Mouse (Mus musculus): ENCODE measurements around the gene Kcnq2. TPM values are rescaled to one million over a fixed set of nuclear protein-coding genes. Genes with fewer than 3 reads are reported as not detected.

Kcnq2 gene
- polyA plus RNA-seq, 1 experiment from 2014 or later = 30.7 TPM

DNA sequence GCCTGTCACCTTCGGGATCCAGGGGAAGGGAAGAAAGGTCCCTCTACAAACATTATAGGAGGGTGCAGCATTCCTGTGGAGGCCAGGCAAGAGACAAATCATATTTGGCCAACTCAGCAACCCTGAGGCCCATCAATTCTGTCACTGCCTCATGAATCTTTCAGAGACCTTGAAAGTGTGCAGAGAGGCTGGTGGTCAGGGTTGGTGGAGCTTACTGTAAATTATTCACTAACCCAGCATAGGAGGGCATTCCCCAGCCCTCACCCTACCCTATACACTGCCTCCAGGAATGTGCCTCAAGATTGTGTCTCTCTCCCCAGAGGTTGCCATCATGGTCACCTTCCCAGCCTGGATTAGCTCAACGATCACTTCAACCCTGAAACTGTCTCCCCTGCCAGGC is 9.6 kb upstream of the Kcnq2 start:
- Histone ChIP-seq H3K9ac (replicated peaks) (no peak overlapping the region), H3K9me3 (no peaks in the 10 kb centered on the region), H3K4me3 (no peak overlapping the region), H3K36me3 (no peaks in the 10 kb centered on the region), H3K4me2 (replicated peaks) (no peak overlapping the region), H3K27ac (replicated peaks) (no peak overlapping the region), H3K4me1 (peaks cover 14% of the 10 kb centered on the region), H3K27me3 (peaks cover 44% of the 10 kb centered on the region)
- WGBS = 89% methylated on average over 2 of the region's 2 CpGs
- no peak for ATAC-seq (ENCODE audit: low FRiP score, low read depth)

DNA sequence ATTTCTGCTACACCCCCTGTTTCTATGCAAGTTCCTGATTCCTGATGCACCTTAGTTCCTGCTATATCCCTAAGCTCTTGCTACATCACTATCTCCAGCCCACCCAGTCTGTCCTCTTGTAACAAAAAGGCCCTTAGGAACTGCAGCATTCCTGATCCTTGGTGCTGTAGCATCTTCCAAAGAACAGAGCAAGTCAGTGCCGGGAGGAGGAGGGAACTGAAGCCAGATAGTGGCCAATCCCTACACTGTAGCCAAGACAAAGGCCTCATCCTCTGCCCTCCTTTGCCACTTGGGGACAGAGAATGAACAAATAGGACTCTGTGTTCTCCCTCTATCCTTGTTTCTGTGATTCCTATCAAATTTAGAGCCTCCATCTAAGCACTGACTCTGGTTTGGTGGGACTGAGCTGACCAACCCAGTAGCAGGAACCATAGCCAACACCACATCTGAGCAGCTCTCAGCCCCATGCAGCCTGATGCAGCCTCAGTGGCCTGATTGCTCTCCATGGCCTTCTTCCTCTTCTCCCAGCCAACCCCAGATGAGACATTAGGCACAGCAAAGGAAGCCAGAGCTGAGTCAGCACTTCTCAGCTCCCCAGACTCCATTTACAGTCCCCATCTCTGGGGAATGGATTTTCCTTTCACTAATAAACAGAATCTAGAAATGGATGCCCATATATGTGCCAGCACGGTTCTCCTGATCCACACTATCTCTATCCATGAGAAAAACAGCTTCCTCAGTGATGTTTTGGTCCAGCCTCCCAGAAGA is 8.6 kb upstream of the Kcnq2 start:
- H3K4me2 ChIP-seq (replicated peaks) = no peak overlapping the region
- ATAC-seq (ENCODE audit: low FRiP score, low read depth) = no peak
- 65% methylated on average over 2 of the region's 2 CpGs for WGBS
- H3K36me3 ChIP-seq = no peaks in the 10 kb centered on the region
- H3K4me1 ChIP-seq = peaks cover 14% of the 10 kb centered on the region
- H3K27me3 ChIP-seq = peaks cover 44% of the 10 kb centered on the region
- no peak overlapping the region for H3K9ac ChIP-seq (replicated peaks)
- no peaks in the 10 kb centered on the region for H3K9me3 ChIP-seq
- no peak overlapping the region for H3K4me3 ChIP-seq
- no peak overlapping the region for H3K27ac ChIP-seq (replicated peaks)

DNA sequence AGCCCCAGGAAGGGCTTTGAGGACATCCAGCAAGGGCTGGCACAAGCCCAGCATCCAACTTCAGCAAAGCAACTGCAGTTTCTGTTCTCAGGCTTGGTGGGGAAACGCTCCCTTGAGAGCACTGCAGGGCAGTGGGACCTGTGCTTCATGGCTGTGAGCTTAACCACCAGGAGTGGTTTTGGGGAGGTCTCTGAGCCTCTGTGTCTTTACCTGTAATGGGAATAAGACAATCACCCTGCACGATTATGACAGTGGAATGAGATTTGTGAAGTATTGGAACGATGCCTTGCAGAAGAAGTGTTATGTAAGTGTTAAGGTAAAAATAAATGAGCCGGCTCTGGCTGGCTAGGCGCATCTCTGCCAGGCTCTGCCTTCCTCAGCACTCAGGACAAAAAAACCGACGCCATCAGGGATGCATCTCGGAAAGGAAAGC is 7.6 kb upstream of the Kcnq2 start:
- Histone ChIP-seq H3K27me3 (peaks cover 41% of the 10 kb centered on the region), H3K9ac (replicated peaks) (no peak overlapping the region), H3K4me1 (peaks cover 4% of the 10 kb centered on the region), H3K36me3 (no peaks in the 10 kb centered on the region), H3K27ac (replicated peaks) (no peak overlapping the region), H3K4me2 (replicated peaks) (no peak overlapping the region), H3K4me3 (no peak overlapping the region), H3K9me3 (no peaks in the 10 kb centered on the region)
- no peak for ATAC-seq (ENCODE audit: low FRiP score, low read depth)
- WGBS = 62% methylated on average over 8 of the region's 8 CpGs

DNA sequence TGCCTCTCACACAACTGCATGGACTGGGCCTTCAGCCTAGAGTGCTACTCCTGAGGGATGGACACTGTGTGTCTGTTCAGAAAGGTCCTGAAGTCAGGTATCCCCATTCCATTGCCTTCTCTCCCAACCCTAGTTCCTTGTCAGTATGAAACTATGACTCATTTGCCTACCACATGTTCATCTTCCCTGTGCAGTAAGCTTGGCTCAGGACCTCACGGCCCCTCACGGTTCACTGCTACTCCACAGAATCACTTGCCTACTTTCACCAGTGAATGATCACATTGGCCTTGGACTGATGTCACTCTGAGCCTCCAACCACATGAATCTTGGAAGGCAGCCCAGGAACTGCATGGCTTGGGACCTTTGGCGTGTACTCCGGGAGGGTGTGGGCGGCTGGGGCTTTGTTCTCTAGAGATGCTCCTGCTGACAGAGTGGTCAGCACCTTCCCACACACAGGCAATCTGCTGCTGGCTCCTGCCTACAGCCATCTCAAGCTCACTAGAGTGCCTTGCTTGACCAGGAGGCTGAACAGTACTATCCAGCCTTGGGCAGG is 4.6 kb upstream of the Kcnq2 start:
- Histone ChIP-seq H3K4me3 (no peak overlapping the region), H3K27me3 (peaks cover 48% of the 10 kb centered on the region), H3K4me2 (replicated peaks) (no peak overlapping the region), H3K9ac (replicated peaks) (no peak overlapping the region), H3K4me1 (0 out of 2 replicates have a peak, but pooled peaks cover 7% of the 10 kb centered on the region), H3K27ac (replicated peaks) (no peak overlapping the region), H3K36me3 (no peaks in the 10 kb centered on the region), H3K9me3 (no peaks in the 10 kb centered on the region)
- no peak for ATAC-seq (ENCODE audit: low FRiP score, low read depth)
- WGBS = 92% methylated on average over 5 of the region's 5 CpGs

DNA sequence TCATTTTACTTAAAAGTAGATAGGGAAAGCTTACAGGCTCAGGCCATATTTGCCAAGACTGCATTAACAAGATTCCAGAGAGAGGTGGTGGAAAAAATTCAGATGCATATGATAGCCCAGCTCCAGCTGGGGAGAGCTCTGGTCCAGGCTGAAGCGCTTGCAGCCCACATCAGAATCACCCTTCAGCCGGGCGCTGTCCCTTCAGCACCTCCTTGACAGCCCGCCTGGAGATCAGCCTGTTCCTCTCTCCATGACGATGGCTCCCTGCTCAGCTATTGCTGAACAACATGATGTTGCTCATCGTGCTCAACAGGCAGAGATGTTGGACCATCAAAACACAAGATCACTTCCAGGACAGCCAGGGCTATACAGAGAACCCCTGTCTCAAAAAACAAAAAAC is 1.8 kb upstream of the Kcnq2 start:
- H3K9ac ChIP-seq (replicated peaks) = no peak overlapping the region
- H3K4me2 ChIP-seq (replicated peaks) = no peak overlapping the region
- peaks cover 18% of the 10 kb centered on the region for H3K4me1 ChIP-seq
- H3K27me3 ChIP-seq = peaks cover 74% of the 10 kb centered on the region
- H3K27ac ChIP-seq (replicated peaks) = no peak overlapping the region
- 5% methylated on average over 6 of the region's 6 CpGs for WGBS
- ATAC-seq (ENCODE audit: low FRiP score, low read depth) = no peak
- H3K4me3 ChIP-seq = no peak overlapping the region
- H3K36me3 ChIP-seq = no peaks in the 10 kb centered on the region
- H3K9me3 ChIP-seq = no peaks in the 10 kb centered on the region

DNA sequence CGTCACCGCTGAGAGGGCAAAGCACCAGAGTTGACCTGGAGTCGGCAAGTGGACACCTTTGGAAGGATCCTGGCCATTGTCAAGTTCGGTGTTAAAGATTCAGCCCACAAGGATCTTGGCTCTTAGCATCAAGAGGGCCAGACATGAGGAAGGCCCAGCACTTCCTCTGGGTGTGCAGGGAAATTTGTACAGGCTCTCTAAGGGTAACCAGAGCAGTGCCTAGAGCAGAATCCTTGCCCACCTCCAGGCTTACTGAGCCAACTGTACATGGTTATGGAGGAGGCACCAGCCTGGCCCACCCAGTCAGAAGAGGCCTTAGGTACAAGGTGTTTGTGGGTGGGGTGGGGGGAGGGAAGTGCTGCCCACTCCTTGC is 332 bp upstream of the Kcnq2 start:
- peak overlapping the region; percentile 93 for H3K27ac ChIP-seq (replicated peaks)
- H3K9ac ChIP-seq (replicated peaks) = peak overlapping the region; percentile 80
- H3K9me3 ChIP-seq = no peaks in the 10 kb centered on the region
- 5% methylated on average over 4 of the region's 4 CpGs for WGBS
- H3K4me3 ChIP-seq = peak overlapping the region; percentile 76
- peaks cover 18% of the 10 kb centered on the region for H3K4me1 ChIP-seq
- peaks cover 75% of the 10 kb centered on the region for H3K27me3 ChIP-seq
- peak overlapping the region; percentile 85 for H3K4me2 ChIP-seq (replicated peaks)
- no peak for ATAC-seq (ENCODE audit: low FRiP score, low read depth)
- no peaks in the 10 kb centered on the region for H3K36me3 ChIP-seq

DNA sequence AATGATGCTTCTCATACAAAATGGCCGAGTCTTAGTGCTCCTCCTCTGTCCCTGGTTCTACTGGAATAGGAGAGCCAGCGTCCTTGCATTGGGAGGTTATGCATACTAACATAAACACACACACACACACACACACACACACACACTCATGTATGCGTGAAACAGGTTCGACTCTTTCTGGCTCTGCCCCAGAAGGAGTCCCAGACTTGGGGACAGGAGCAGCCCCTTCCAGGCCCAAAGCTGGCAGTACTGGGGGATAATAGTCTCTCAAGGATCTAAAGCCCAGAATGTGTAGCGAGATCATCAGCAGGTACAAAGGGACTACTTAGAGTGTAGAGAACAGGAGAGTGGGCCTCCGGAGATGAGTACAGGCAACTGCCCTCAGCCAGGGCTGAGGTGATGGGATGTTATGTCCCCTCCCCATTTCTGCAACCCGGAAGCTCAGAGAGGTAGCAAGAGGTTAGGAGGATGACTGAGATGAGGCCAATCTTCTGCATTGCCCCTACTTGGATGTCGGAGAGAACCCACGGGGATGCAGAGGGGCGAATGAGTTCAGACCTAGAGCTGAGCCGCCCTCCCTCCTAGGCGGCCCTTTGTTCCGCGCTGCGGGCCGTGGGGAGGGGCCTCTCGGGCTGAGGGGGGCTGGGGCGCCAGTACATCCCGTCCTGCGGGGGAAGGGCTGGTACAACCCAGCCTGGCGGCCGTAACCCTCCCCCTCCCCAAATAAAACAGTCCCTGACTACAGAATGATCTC is 1.1 kb downstream of the Kcnq2 start:
- no peaks in the 10 kb centered on the region for H3K36me3 ChIP-seq
- peaks cover 18% of the 10 kb centered on the region for H3K4me1 ChIP-seq
- H3K4me3 ChIP-seq = peak overlapping the region; percentile 76
- 9% methylated on average over 22 of the region's 22 CpGs for WGBS
- H3K9ac ChIP-seq (replicated peaks) = peak overlapping the region; percentile 80
- peak overlapping the region; percentile 85 for H3K4me2 ChIP-seq (replicated peaks)
- no peaks in the 10 kb centered on the region for H3K9me3 ChIP-seq
- peaks cover 63% of the 10 kb centered on the region for H3K27me3 ChIP-seq
- H3K27ac ChIP-seq (replicated peaks) = peak overlapping the region; percentile 93
- peak; percentile 92 for ATAC-seq (ENCODE audit: low FRiP score, low read depth)

DNA sequence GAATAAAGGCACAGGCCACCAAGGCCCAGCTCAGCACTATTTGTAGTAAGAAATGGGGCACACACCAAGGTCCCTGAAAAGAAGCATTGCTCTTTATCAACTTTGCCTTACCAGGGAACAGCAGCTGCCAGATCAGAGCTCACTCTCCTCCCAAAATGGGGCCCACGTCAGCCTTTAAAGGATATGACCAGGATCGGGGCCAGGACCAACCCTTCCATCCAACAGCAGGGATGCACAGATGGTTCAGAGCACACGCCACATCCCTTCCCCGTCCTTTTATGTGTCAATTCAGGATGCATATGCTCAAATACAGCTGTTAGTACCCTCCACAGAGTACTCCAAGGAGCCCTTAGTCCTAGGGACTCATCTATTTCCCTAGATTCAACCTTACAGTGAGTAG is 4.9 kb downstream of the Kcnq2 start:
- no peak for ATAC-seq (ENCODE audit: low FRiP score, low read depth)
- 70% methylated on average over 4 of the region's 4 CpGs for WGBS
- Histone ChIP-seq H3K4me2 (replicated peaks) (no peak overlapping the region), H3K27me3 (peaks cover 32% of the 10 kb centered on the region), H3K36me3 (no peaks in the 10 kb centered on the region), H3K4me1 (peaks cover 15% of the 10 kb centered on the region), H3K27ac (replicated peaks) (no peak overlapping the region), H3K9me3 (no peaks in the 10 kb centered on the region), H3K9ac (replicated peaks) (no peak overlapping the region), H3K4me3 (no peak overlapping the region)

DNA sequence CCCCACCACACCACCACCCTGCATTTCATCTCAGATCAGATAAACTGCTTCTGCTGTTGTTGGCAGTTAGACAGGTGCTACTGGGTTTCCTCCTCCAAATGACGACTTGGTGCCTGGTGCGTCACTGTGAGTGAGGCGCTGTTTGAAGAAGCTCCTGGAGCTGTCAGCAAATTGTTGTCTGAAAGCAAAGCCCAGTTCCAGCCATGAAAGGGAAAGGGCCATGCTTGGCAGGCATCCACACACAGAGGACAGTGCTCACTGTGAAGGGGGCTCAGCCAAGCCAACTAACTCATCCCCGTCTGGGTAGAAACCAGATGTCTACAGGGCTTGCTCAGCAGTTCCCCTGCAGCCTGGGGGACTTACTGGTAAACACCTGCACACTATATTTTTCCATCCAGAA is 6.1 kb downstream of the Kcnq2 start:
- Histone ChIP-seq H3K9ac (replicated peaks) (no peak overlapping the region), H3K36me3 (no peaks in the 10 kb centered on the region), H3K27ac (replicated peaks) (no peak overlapping the region), H3K27me3 (peaks cover 19% of the 10 kb centered on the region), H3K4me3 (no peak overlapping the region), H3K9me3 (no peaks in the 10 kb centered on the region), H3K4me1 (peaks cover 5% of the 10 kb centered on the region; the same call in 1 of the 2 replicates), H3K4me2 (replicated peaks) (no peak overlapping the region)
- ATAC-seq (ENCODE audit: low FRiP score, low read depth) = no peak
- 87% methylated on average over 4 of the region's 4 CpGs for WGBS

DNA sequence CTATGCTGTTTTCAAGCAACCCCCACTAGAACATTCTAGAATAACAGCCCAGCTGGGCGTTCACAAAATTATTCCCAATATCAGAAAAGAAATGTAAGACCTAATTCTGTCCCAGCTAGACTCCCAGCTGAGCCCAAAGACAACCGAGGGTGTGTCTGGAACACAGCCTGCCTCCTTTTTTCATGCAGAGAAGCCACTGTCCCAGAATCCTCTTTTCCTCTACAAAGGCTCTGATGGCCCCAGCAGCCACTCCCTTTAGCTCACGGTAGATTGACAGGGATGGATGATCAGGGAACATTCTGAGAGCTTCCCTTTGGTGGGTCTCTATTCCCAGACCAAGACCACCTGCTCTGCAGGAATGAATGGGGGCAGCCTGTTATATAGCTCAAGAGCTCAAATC is 7.3 kb downstream of the Kcnq2 start:
- Histone ChIP-seq H3K4me2 (replicated peaks) (no peak overlapping the region), H3K27me3 (peaks cover 7% of the 10 kb centered on the region; the same call in 1 of the 2 replicates), H3K4me3 (no peak overlapping the region), H3K4me1 (peaks cover 5% of the 10 kb centered on the region), H3K9ac (replicated peaks) (no peak overlapping the region), H3K9me3 (no peaks in the 10 kb centered on the region), H3K27ac (replicated peaks) (no peak overlapping the region), H3K36me3 (no peaks in the 10 kb centered on the region)
- 41% methylated on average over 3 of the region's 3 CpGs for WGBS
- ATAC-seq (ENCODE audit: low FRiP score, low read depth) = no peak

DNA sequence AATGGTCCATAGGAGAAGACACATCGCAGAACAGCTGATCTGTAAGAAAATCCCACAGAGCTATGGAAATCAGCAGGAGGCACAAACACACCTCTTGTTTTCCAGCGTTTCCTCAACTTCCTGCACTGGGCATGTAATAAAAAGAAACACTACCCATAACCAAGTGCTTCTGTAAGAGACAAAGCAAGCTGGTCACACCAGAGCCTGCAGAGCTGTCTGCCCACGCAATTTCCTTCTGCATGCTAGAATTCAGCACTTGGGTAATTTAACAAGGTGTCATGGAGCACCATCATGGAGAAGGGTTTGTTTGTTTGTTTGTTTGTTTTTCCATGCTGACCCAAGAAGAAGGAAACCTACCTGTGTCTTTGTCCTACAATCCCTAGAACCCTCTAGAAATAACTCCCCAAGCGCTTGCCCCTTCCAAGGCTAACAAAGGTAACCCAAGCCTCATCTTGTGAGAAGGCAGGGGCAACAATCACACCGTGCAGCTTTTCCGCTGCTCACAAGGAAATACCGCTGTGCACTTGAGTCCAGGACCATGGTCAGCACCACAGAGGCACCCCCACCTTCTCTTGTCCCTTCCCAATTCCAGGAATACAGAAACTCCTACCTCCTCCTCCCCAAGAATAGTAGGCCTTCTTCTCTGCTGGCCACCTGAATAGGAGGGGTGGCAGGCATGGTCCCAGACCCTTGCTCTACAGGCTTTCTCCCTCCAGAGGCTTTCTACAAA is 9.2 kb downstream of the Kcnq2 start:
- Histone ChIP-seq H3K9me3 (no peaks in the 10 kb centered on the region), H3K36me3 (no peaks in the 10 kb centered on the region), H3K9ac (replicated peaks) (no peak overlapping the region), H3K4me1 (peaks cover 24% of the 10 kb centered on the region), H3K4me2 (replicated peaks) (no peak overlapping the region), H3K4me3 (no peak overlapping the region), H3K27ac (replicated peaks) (no peak overlapping the region), H3K27me3 (no peaks in the 10 kb centered on the region)
- WGBS = 49% methylated on average over 7 of the region's 7 CpGs
- no peak for ATAC-seq (ENCODE audit: low FRiP score, low read depth)

DNA sequence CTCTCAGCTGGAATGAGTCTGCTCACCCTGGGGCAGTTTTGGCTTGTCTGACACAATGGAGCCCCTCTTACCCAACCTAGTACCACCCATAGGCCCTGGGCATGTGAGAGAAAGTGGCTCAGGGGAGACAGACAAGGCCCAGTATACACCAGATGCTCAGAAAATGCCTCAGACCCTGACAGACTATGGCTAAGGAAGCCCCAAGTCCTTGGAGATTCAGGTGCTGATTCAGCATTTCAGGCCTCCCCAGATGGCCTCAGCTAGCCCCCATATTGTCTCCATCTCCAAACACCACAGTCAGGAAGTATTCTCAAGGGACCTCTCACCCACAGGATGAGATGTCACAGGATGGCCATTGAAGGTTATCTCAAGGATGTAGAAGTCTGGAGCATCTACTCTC is 12.5 kb downstream of the Kcnq2 start:
- no peaks in the 10 kb centered on the region for H3K9me3 ChIP-seq
- H3K4me1 ChIP-seq = peaks cover 47% of the 10 kb centered on the region
- ATAC-seq (ENCODE audit: low FRiP score, low read depth) = no peak
- no peak overlapping the region for H3K4me2 ChIP-seq (replicated peaks)
- H3K4me3 ChIP-seq = no peak overlapping the region
- H3K9ac ChIP-seq (replicated peaks) = no peak overlapping the region
- H3K36me3 ChIP-seq = no peaks in the 10 kb centered on the region
- peak overlapping the region; percentile 88 for H3K27ac ChIP-seq (replicated peaks)
- H3K27me3 ChIP-seq = no peaks in the 10 kb centered on the region

All from midbrain, embryonic 12.5 days (tissue).